Mouse (Mus musculus): ENCODE measurements around the gene Pigq. TPM values are rescaled to one million over a fixed set of nuclear protein-coding genes. Genes with fewer than 3 reads are reported as not detected.

Gene Pigq
- polyA plus RNA-seq, 1 experiment from 2014 or later = 75.8 TPM

GRCm38 (mm10) chr17:25877741-25878610 lies 66.8 kb downstream of the Pigq start:
- Histone ChIP-seq H3K9me3 (no peaks in the 10 kb centered on the region), H3K4me2 (no peak overlapping the region), H3K36me3 (replicated peaks) (0 out of 2 replicates have a peak, but pooled peaks cover 7% of the 10 kb centered on the region), H3K27ac (no peak overlapping the region), H3K4me3 (no peak overlapping the region), H3K4me1 (peaks cover 44% of the 10 kb centered on the region), H3K9ac (no peak overlapping the region; the same call in 1 of the 2 replicates), H3K27me3 (replicated peaks) (no peaks in the 10 kb centered on the region)
- ATAC-seq (replicated peaks) = no peak
- 91% methylated on average over 32 of the region's 32 CpGs for WGBS

- Histone ChIP-seq H3K27me3 (replicated peaks) (no peaks in the 10 kb centered on the region), H3K9ac (no peak overlapping the region), H3K4me2 (peak overlapping the region; percentile 95), H3K4me3 (no peak overlapping the region), H3K9me3 (no peaks in the 10 kb centered on the region), H3K4me1 (peaks cover 36% of the 10 kb centered on the region), H3K27ac (no peak overlapping the region), H3K36me3 (replicated peaks) (0 out of 2 replicates have a peak, but pooled peaks cover 7% of the 10 kb centered on the region)
- ATAC-seq (replicated peaks) = no peak
- 94% methylated on average over 3 of the region's 3 CpGs for WGBS
Observed at GRCm38 (mm10) chr17:25877025-25877424, 67.7 kb downstream of the Pigq start.

Other genes with a start within 250 kb of the Pigq start
- gene Gng13, start 227.8 kb downstream of the Pigq start, polyA plus RNA-seq (2015; fragmentation: Nextera tagmentation; extraction: Ambion mirVana) = 3.5 and 4.0 TPM in 2 replicates
- 5.7 and 6.3 TPM in 2 replicates for gene Chtf18, start 217.5 kb downstream of the Pigq start, polyA plus RNA-seq (2015; fragmentation: Nextera tagmentation; extraction: Ambion mirVana)
- 27.7 and 30.5 TPM in 2 replicates for gene Rpusd1, start 217.3 kb downstream of the Pigq start, polyA plus RNA-seq (2015; fragmentation: Nextera tagmentation; extraction: Ambion mirVana)
- not detected in 2 replicates for gene Mslnl, start 208.9 kb downstream of the Pigq start, polyA plus RNA-seq (2015; fragmentation: Nextera tagmentation; extraction: Ambion mirVana)
- 0.32 and 0.43 TPM in 2 replicates for gene Msln, start 190.6 kb downstream of the Pigq start, polyA plus RNA-seq (2015; fragmentation: Nextera tagmentation; extraction: Ambion mirVana)
- 30.3 and 32.6 TPM in 2 replicates for gene Narfl, start 171.2 kb downstream of the Pigq start, polyA plus RNA-seq (2015; fragmentation: Nextera tagmentation; extraction: Ambion mirVana)
- gene Haghl, start 159.3 kb downstream of the Pigq start, polyA plus RNA-seq (2015; fragmentation: Nextera tagmentation; extraction: Ambion mirVana) = 160 TPM in 2 replicates
- gene Ccdc78, start 158.4 kb downstream of the Pigq start, polyA plus RNA-seq (2015; fragmentation: Nextera tagmentation; extraction: Ambion mirVana) = 0.24 and 0.44 TPM in 2 replicates
- 92.6 and 93.7 TPM in 2 replicates for gene Fam173a, start 152.0 kb downstream of the Pigq start, polyA plus RNA-seq (2015; fragmentation: Nextera tagmentation; extraction: Ambion mirVana)
- gene AC134908.4, start 149.3 kb downstream of the Pigq start, polyA plus RNA-seq (2015; fragmentation: Nextera tagmentation; extraction: Ambion mirVana) = 1.3 TPM in 1 of 2 replicates, not detected in the other
- 32.6 and 36.3 TPM in 2 replicates for gene Metrn, start 147.8 kb downstream of the Pigq start, polyA plus RNA-seq (2015; fragmentation: Nextera tagmentation; extraction: Ambion mirVana)
- 50.8 and 50.9 TPM in 2 replicates for gene Fbxl16, start 135.9 kb downstream of the Pigq start, polyA plus RNA-seq (2015; fragmentation: Nextera tagmentation; extraction: Ambion mirVana)
- gene Wdr24, start 121.3 kb downstream of the Pigq start, polyA plus RNA-seq (2015; fragmentation: Nextera tagmentation; extraction: Ambion mirVana) = 35.2 and 36.7 TPM in 2 replicates
- 61.9 and 63.0 TPM in 2 replicates for gene Jmjd8, start 116.1 kb downstream of the Pigq start, polyA plus RNA-seq (2015; fragmentation: Nextera tagmentation; extraction: Ambion mirVana)
- 373 and 381 TPM in 2 replicates for gene Stub1, start 111.5 kb downstream of the Pigq start, polyA plus RNA-seq (2015; fragmentation: Nextera tagmentation; extraction: Ambion mirVana)
- 54.8 and 57.8 TPM in 2 replicates for gene Rhbdl1, start 107.6 kb downstream of the Pigq start, polyA plus RNA-seq (2015; fragmentation: Nextera tagmentation; extraction: Ambion mirVana)
- 14.2 and 14.7 TPM in 2 replicates for gene Gm20683, start 103.2 kb downstream of the Pigq start, polyA plus RNA-seq (2015; fragmentation: Nextera tagmentation; extraction: Ambion mirVana)
- gene Rhot2, start 100.1 kb downstream of the Pigq start, polyA plus RNA-seq (2015; fragmentation: Nextera tagmentation; extraction: Ambion mirVana) = 17.2 and 18.3 TPM in 2 replicates
- gene Wdr90, start 83.4 kb downstream of the Pigq start, polyA plus RNA-seq (2015; fragmentation: Nextera tagmentation; extraction: Ambion mirVana) = 19.7 and 23.3 TPM in 2 replicates
- gene Mcrip2, start 76.2 kb downstream of the Pigq start, polyA plus RNA-seq (2015; fragmentation: Nextera tagmentation; extraction: Ambion mirVana) = 18.5 and 19.8 TPM in 2 replicates
- gene Mettl26, start 69.9 kb downstream of the Pigq start, polyA plus RNA-seq (2015; fragmentation: Nextera tagmentation; extraction: Ambion mirVana) = 70.5 and 71.1 TPM in 2 replicates
- 0.47 and 0.54 TPM in 2 replicates for gene Wfikkn1, start 64.1 kb downstream of the Pigq start, polyA plus RNA-seq (2015; fragmentation: Nextera tagmentation; extraction: Ambion mirVana)
- gene Rab40c, start 25.2 kb downstream of the Pigq start, polyA plus RNA-seq (2015; fragmentation: Nextera tagmentation; extraction: Ambion mirVana) = 56.7 and 57.5 TPM in 2 replicates
- gene Nhlrc4, start within 50 bp of the Pigq start, polyA plus RNA-seq (2015; fragmentation: Nextera tagmentation; extraction: Ambion mirVana) = 0.73 and 0.80 TPM in 2 replicates
- gene A930017K11Rik, start 7.6 kb upstream of the Pigq start, polyA plus RNA-seq (2015; fragmentation: Nextera tagmentation; extraction: Ambion mirVana) = 3.1 and 6.1 TPM in 2 replicates
- gene Capn15, start 40.9 kb upstream of the Pigq start, polyA plus RNA-seq (2015; fragmentation: Nextera tagmentation; extraction: Ambion mirVana) = 22.2 and 23.8 TPM in 2 replicates
- gene Rab11fip3, start 124.6 kb upstream of the Pigq start, polyA plus RNA-seq (2015; fragmentation: Nextera tagmentation; extraction: Ambion mirVana) = 32.2 and 32.6 TPM in 2 replicates
- 34.2 and 36.3 TPM in 2 replicates for gene Decr2, start 145.4 kb upstream of the Pigq start, polyA plus RNA-seq (2015; fragmentation: Nextera tagmentation; extraction: Ambion mirVana)
- 24.7 and 25.1 TPM in 2 replicates for gene Nme4, start 150.7 kb upstream of the Pigq start, polyA plus RNA-seq (2015; fragmentation: Nextera tagmentation; extraction: Ambion mirVana)
- 4.0 and 4.6 TPM in 2 replicates for gene Tmem8, start 168.4 kb upstream of the Pigq start, polyA plus RNA-seq (2015; fragmentation: Nextera tagmentation; extraction: Ambion mirVana)
- 172 and 179 TPM in 2 replicates for gene Mrpl28, start 178.6 kb upstream of the Pigq start, polyA plus RNA-seq (2015; fragmentation: Nextera tagmentation; extraction: Ambion mirVana)
- 23.5 and 27.8 TPM in 2 replicates for gene Axin1, start 193.8 kb upstream of the Pigq start, polyA plus RNA-seq (2015; fragmentation: Nextera tagmentation; extraction: Ambion mirVana)